Mouse (Mus musculus): ENCODE data around the gene Gm10577. TPM values are rescaled to one million over a fixed set of nuclear protein-coding genes. Genes with fewer than 3 reads are reported as not detected.

Gene Gm10577
- polyA plus RNA-seq, 1 experiment from 2014 or later: not detected

- Histone ChIP-seq H3K27me3 (replicated peaks) (no peaks in the 10 kb centered on the region), H3K9ac (peak overlapping the region; percentile 69), H3K9me3 (replicated peaks) (no peaks in the 10 kb centered on the region), H3K36me3 (0 out of 2 replicates have a peak, but pooled peaks cover 5% of the 10 kb centered on the region), H3K4me1 (peaks cover 71% of the 10 kb centered on the region), H3K4me3 (peak overlapping the region; percentile 55), H3K27ac (peak overlapping the region; percentile 97), H3K4me2 (peak overlapping the region; percentile 66)
- WGBS (ENCODE audit: insufficient replicate concordance): 17% methylated on average over 18 of the region's 18 CpGs
- peak; percentile 93 for ATAC-seq
Observed at GRCm38 (mm10) chr4:100994442-100995255, 25.8 kb downstream of the Gm10577 start.

- Histone ChIP-seq H3K4me2 (no peak overlapping the region), H3K27ac (peak overlapping the region; percentile 97), H3K9me3 (replicated peaks) (no peaks in the 10 kb centered on the region), H3K27me3 (replicated peaks) (no peaks in the 10 kb centered on the region), H3K9ac (peak overlapping the region; percentile 12; the same call in 1 of the 2 replicates), H3K4me3 (no peak overlapping the region), H3K36me3 (no peaks in the 10 kb centered on the region), H3K4me1 (peaks cover 64% of the 10 kb centered on the region)
- peak; percentile 52 for ATAC-seq
- WGBS (ENCODE audit: insufficient replicate concordance): 33% methylated on average over 6 of the region's 6 CpGs
Observed at GRCm38 (mm10) chr4:100992086-100992485, 28.4 kb downstream of the Gm10577 start.

GRCm38 (mm10) chr4:100990996-100991395 is 29.5 kb downstream of the Gm10577 start:
- Histone ChIP-seq H3K9me3 (replicated peaks) (no peaks in the 10 kb centered on the region), H3K36me3 (no peaks in the 10 kb centered on the region), H3K4me3 (no peak overlapping the region), H3K9ac (no peak overlapping the region), H3K27ac (peak overlapping the region; percentile 17; the same call in 1 of the 2 replicates), H3K27me3 (replicated peaks) (no peaks in the 10 kb centered on the region), H3K4me1 (peaks cover 53% of the 10 kb centered on the region), H3K4me2 (no peak overlapping the region)
- WGBS (ENCODE audit: insufficient replicate concordance): 78% methylated on average over 4 of the region's 4 CpGs
- ATAC-seq: no peak

GRCm38 (mm10) chr4:100988231-100988799 is 32.2 kb downstream of the Gm10577 start:
- no peak overlapping the region for H3K27ac ChIP-seq
- no peaks in the 10 kb centered on the region for H3K27me3 ChIP-seq (replicated peaks)
- H3K9me3 ChIP-seq (replicated peaks): no peaks in the 10 kb centered on the region
- H3K4me1 ChIP-seq: peaks cover 33% of the 10 kb centered on the region
- ATAC-seq: no peak
- H3K4me2 ChIP-seq: no peak overlapping the region
- 80% methylated on average over 8 of the region's 8 CpGs for WGBS (ENCODE audit: insufficient replicate concordance)
- no peaks in the 10 kb centered on the region for H3K36me3 ChIP-seq
- H3K9ac ChIP-seq: no peak overlapping the region
- H3K4me3 ChIP-seq: no peak overlapping the region

- H3K27ac ChIP-seq: no peak overlapping the region
- no peak overlapping the region for H3K4me3 ChIP-seq
- H3K36me3 ChIP-seq: no peaks in the 10 kb centered on the region
- H3K4me1 ChIP-seq: peaks cover 22% of the 10 kb centered on the region
- no peaks in the 10 kb centered on the region for H3K27me3 ChIP-seq (replicated peaks)
- H3K4me2 ChIP-seq: no peak overlapping the region
- ATAC-seq: no peak
- WGBS (ENCODE audit: insufficient replicate concordance): 69% methylated on average over 1 of the region's 1 CpGs
- H3K9me3 ChIP-seq (replicated peaks): no peaks in the 10 kb centered on the region
- no peak overlapping the region for H3K9ac ChIP-seq
Observed at GRCm38 (mm10) chr4:100987187-100987586, 33.3 kb downstream of the Gm10577 start.

- no peaks in the 10 kb centered on the region for H3K9me3 ChIP-seq (replicated peaks)
- WGBS (ENCODE audit: insufficient replicate concordance): 80% methylated on average over 7 of the region's 7 CpGs
- H3K4me1 ChIP-seq: no peaks in the 10 kb centered on the region
Observed at GRCm38 (mm10) chr4:100977522-100977921, 43.0 kb downstream of the Gm10577 start.

GRCm38 (mm10) chr4:100974455-100975035 is 46.0 kb downstream of the Gm10577 start:
- ATAC-seq: no peak
- WGBS (ENCODE audit: insufficient replicate concordance): 82% methylated on average over 14 of the region's 14 CpGs

More at GRCm38 (mm10) chr4:100977522-100977921, 43.0 kb downstream of the Gm10577 start:
- Histone ChIP-seq H3K4me2 (no peak overlapping the region), H3K9ac (no peak overlapping the region), H3K27ac (no peak overlapping the region), H3K36me3 (no peaks in the 10 kb centered on the region), H3K4me3 (no peak overlapping the region), H3K27me3 (replicated peaks) (no peaks in the 10 kb centered on the region)
- ATAC-seq: no peak

GRCm38 (mm10) chr4:100973641-100974454 is 46.6 kb downstream of the Gm10577 start:
- Histone ChIP-seq H3K9me3 (replicated peaks) (no peaks in the 10 kb centered on the region), H3K27me3 (replicated peaks) (no peaks in the 10 kb centered on the region), H3K4me3 (no peak overlapping the region), H3K4me2 (no peak overlapping the region), H3K36me3 (no peaks in the 10 kb centered on the region), H3K27ac (no peak overlapping the region), H3K9ac (no peak overlapping the region), H3K4me1 (no peaks in the 10 kb centered on the region)
- no peak for ATAC-seq
- 78% methylated on average over 16 of the region's 16 CpGs for WGBS (ENCODE audit: insufficient replicate concordance)

More at GRCm38 (mm10) chr4:100974455-100975035, 46.0 kb downstream of the Gm10577 start:
- Histone ChIP-seq H3K9me3 (replicated peaks) (no peaks in the 10 kb centered on the region), H3K36me3 (no peaks in the 10 kb centered on the region), H3K4me1 (no peaks in the 10 kb centered on the region), H3K9ac (no peak overlapping the region), H3K4me3 (no peak overlapping the region), H3K27me3 (replicated peaks) (no peaks in the 10 kb centered on the region), H3K4me2 (no peak overlapping the region), H3K27ac (no peak overlapping the region)

Other genes starting within 250 kb of the Gm10577 start
- gene Cachd1, start 244.0 kb downstream of the Gm10577 start, polyA plus RNA-seq (2016; fragmentation: Nextera tagmentation; extraction: Ambion mirVana): 6.1 and 7.4 TPM in 2 replicates
- 0.95 and 1.1 TPM in 2 replicates for gene Raver2, start 48.3 kb upstream of the Gm10577 start, polyA plus RNA-seq (2016; fragmentation: Nextera tagmentation; extraction: Ambion mirVana)
- 59.7 and 61.2 TPM in 2 replicates for gene Jak1, start 244.6 kb upstream of the Gm10577 start, polyA plus RNA-seq (2016; fragmentation: Nextera tagmentation; extraction: Ambion mirVana)

All from liver, embryonic 12.5 days (tissue).